Mouse (Mus musculus) liver, adult 2 months (tissue): ENCODE results near the gene Nudt3.

ENCODE experiments used
- CTCF ChIP-seq: fragments of 200-500 bp; IDR thresholded peaks from 2 replicates; pipeline ENCODE4 v1.5.1; 2011; ENCODE audit warnings: low read depth, low read length, control low read depth
- POLR2A ChIP-seq: fragments of 200-500 bp; IDR thresholded peaks from 2 replicates; pipeline ENCODE4 v1.6.1; 2011; ENCODE audit warnings: low read length, control low read depth; ENCODE audit not compliant: insufficient read depth; ENCODE audit errors: extremely low read depth

GRCm38 (mm10) chr17:27596376-27597190, 26.7 kb downstream of the Nudt3 start:
- TF ChIP-seq POLR2A (no peak), CTCF (no peak)
